Mouse (Mus musculus): ENCODE data around the gene Ephb2. TPM values are rescaled to one million over a fixed set of nuclear protein-coding genes. Genes with fewer than 3 reads are reported as not detected.

Gene Ephb2
- polyA plus RNA-seq, 1 experiment from 2014 or later, result 1.3 TPM

GRCm38 (mm10) chr4:136613657-136614056 lies 222.1 kb downstream of the Ephb2 start:
- Histone ChIP-seq H3K9ac (no peak overlapping the region), H3K36me3 (no peaks in the 10 kb centered on the region), H3K27ac (no peak overlapping the region), H3K9me3 (replicated peaks) (no peaks in the 10 kb centered on the region), H3K4me1 (replicated peaks) (0 out of 2 replicates have a peak, but pooled peaks cover 1% of the 10 kb centered on the region), H3K4me3 (no peak overlapping the region), H3K27me3 (no peaks in the 10 kb centered on the region), H3K4me2 (no peak overlapping the region)
- ATAC-seq (replicated peaks; ENCODE audit: insufficient number of reproducible peaks, insufficient read depth, low FRiP score, low read depth), result no peak
- 59% methylated on average over 7 of the region's 7 CpGs for WGBS

- Histone ChIP-seq H3K9ac (no peak within 1 kb of the TSS), H3K27ac (no peak within 1 kb of the TSS), H3K4me3 (no peak within 1 kb of the TSS), H3K4me1 (replicated peaks) (no peaks in the 10 kb centered on the region), H3K36me3 (no peaks in the 10 kb centered on the region), H3K4me2 (no peak within 1 kb of the TSS), H3K27me3 (no peaks in the 10 kb centered on the region), H3K9me3 (replicated peaks) (no peaks in the 10 kb centered on the region)
- WGBS, result 51% methylated on average over 4 of the region's 4 CpGs
- no peak for ATAC-seq (replicated peaks; ENCODE audit: insufficient number of reproducible peaks, insufficient read depth, low FRiP score, low read depth)
Observed at GRCm38 (mm10) chr4:136610387-136610856, 225.4 kb downstream of the Ephb2 start, which contains the start of gene Tex46. Gene Tex46 (plus strand): TSS chr4:136610437.

- Histone ChIP-seq H3K27ac (no peak overlapping the region), H3K4me2 (no peak overlapping the region), H3K9ac (no peak overlapping the region), H3K4me3 (no peak overlapping the region), H3K36me3 (no peaks in the 10 kb centered on the region), H3K27me3 (no peaks in the 10 kb centered on the region), H3K4me1 (replicated peaks) (peaks cover 7% of the 10 kb centered on the region), H3K9me3 (replicated peaks) (no peaks in the 10 kb centered on the region)
- 86% methylated on average over 19 of the region's 19 CpGs for WGBS
- ATAC-seq (replicated peaks; ENCODE audit: insufficient number of reproducible peaks, insufficient read depth, low FRiP score, low read depth), result no peak
Observed at GRCm38 (mm10) chr4:136605756-136606485, 229.9 kb downstream of the Ephb2 start.

- H3K9ac ChIP-seq, result peak within 1 kb of the TSS; percentile 97
Observed at GRCm38 (mm10) chr4:136602568-136602967, 233.2 kb downstream of the Ephb2 start, which contains the start of gene Kdm1a. Gene Kdm1a (minus strand): TSS chr4:136602723.

GRCm38 (mm10) chr4:136602018-136602554 lies 233.7 kb downstream of the Ephb2 start:
- Histone ChIP-seq H3K4me3 (peak overlapping the region; percentile 83), H3K9me3 (replicated peaks) (no peaks in the 10 kb centered on the region), H3K27ac (peak overlapping the region; percentile 90), H3K4me1 (replicated peaks) (peaks cover 23% of the 10 kb centered on the region), H3K27me3 (no peaks in the 10 kb centered on the region), H3K9ac (peak overlapping the region; percentile 97), H3K36me3 (no peaks in the 10 kb centered on the region), H3K4me2 (peak overlapping the region; percentile 64)
- under 1% methylated on average over 66 of the region's 68 CpGs for WGBS
- ATAC-seq (replicated peaks; ENCODE audit: insufficient number of reproducible peaks, insufficient read depth, low FRiP score, low read depth), result peak; percentile 68

More at GRCm38 (mm10) chr4:136602568-136602967, 233.2 kb downstream of the Ephb2 start, which contains the start of gene Kdm1a:
- peak within 1 kb of the TSS; percentile 90 for H3K27ac ChIP-seq
- peaks cover 20% of the 10 kb centered on the region for H3K4me1 ChIP-seq (replicated peaks)
- H3K4me3 ChIP-seq, result peak within 1 kb of the TSS; percentile 83
- no peaks in the 10 kb centered on the region for H3K27me3 ChIP-seq
- H3K9me3 ChIP-seq (replicated peaks), result no peaks in the 10 kb centered on the region
- H3K36me3 ChIP-seq, result no peaks in the 10 kb centered on the region
- peak within 1 kb of the TSS; percentile 64 for H3K4me2 ChIP-seq
- WGBS, result under 1% methylated on average over 45 of the region's 45 CpGs
- peak; percentile 80 for ATAC-seq (replicated peaks; ENCODE audit: insufficient number of reproducible peaks, insufficient read depth, low FRiP score, low read depth)

- Histone ChIP-seq H3K27ac (peak overlapping the region; percentile 90), H3K4me3 (peak overlapping the region; percentile 83), H3K36me3 (no peaks in the 10 kb centered on the region), H3K27me3 (no peaks in the 10 kb centered on the region), H3K4me2 (peak overlapping the region; percentile 64), H3K9me3 (replicated peaks) (no peaks in the 10 kb centered on the region), H3K9ac (peak overlapping the region; percentile 97), H3K4me1 (replicated peaks) (peaks cover 23% of the 10 kb centered on the region)
- 2% methylated on average over 13 of the region's 13 CpGs for WGBS
- no peak for ATAC-seq (replicated peaks; ENCODE audit: insufficient number of reproducible peaks, insufficient read depth, low FRiP score, low read depth)
Observed at GRCm38 (mm10) chr4:136601476-136601875, 234.3 kb downstream of the Ephb2 start.

GRCm38 (mm10) chr4:136600536-136600935 lies 235.3 kb downstream of the Ephb2 start:
- Histone ChIP-seq H3K4me1 (replicated peaks) (peaks cover 25% of the 10 kb centered on the region), H3K27ac (no peak overlapping the region), H3K9ac (no peak overlapping the region), H3K4me3 (peak overlapping the region; percentile 83), H3K27me3 (no peaks in the 10 kb centered on the region), H3K9me3 (replicated peaks) (no peaks in the 10 kb centered on the region), H3K36me3 (no peaks in the 10 kb centered on the region), H3K4me2 (peak overlapping the region; percentile 64)
- no peak for ATAC-seq (replicated peaks; ENCODE audit: insufficient number of reproducible peaks, insufficient read depth, low FRiP score, low read depth)
- WGBS, result 83% methylated on average over 2 of the region's 2 CpGs

- H3K4me3 ChIP-seq, result no peak overlapping the region
- H3K27me3 ChIP-seq, result no peaks in the 10 kb centered on the region
- H3K4me2 ChIP-seq, result 0 out of 2 replicates have a peak overlapping the region, but pooled peaks have one; percentile 64
- H3K27ac ChIP-seq, result no peak overlapping the region
- peaks cover 25% of the 10 kb centered on the region for H3K4me1 ChIP-seq (replicated peaks)
- no peaks in the 10 kb centered on the region for H3K36me3 ChIP-seq
- no peak overlapping the region for H3K9ac ChIP-seq
- WGBS, result 93% methylated on average over 3 of the region's 3 CpGs
- ATAC-seq (replicated peaks; ENCODE audit: insufficient number of reproducible peaks, insufficient read depth, low FRiP score, low read depth), result no peak
- no peaks in the 10 kb centered on the region for H3K9me3 ChIP-seq (replicated peaks)
Observed at GRCm38 (mm10) chr4:136599869-136600268, 235.9 kb downstream of the Ephb2 start.

- H3K9me3 ChIP-seq (replicated peaks), result no peaks in the 10 kb centered on the region
- H3K27ac ChIP-seq, result no peak overlapping the region
- H3K9ac ChIP-seq, result no peak overlapping the region
- no peak overlapping the region for H3K4me3 ChIP-seq
- H3K4me2 ChIP-seq, result no peak overlapping the region
- WGBS, result 75% methylated on average over 7 of the region's 7 CpGs
- peaks cover 35% of the 10 kb centered on the region for H3K4me1 ChIP-seq (replicated peaks)
- H3K36me3 ChIP-seq, result no peaks in the 10 kb centered on the region
- no peak for ATAC-seq (replicated peaks; ENCODE audit: insufficient number of reproducible peaks, insufficient read depth, low FRiP score, low read depth)
- no peaks in the 10 kb centered on the region for H3K27me3 ChIP-seq
Observed at GRCm38 (mm10) chr4:136598268-136598876, 237.4 kb downstream of the Ephb2 start.

Measured in heart, embryonic 15.5 days (tissue).